ENCODE assay signal across 12 mouse cellular contexts in genomic region chr4:104597490-104598465, GRCm38 (mm10).
A peak's percentile ranks its signal among the peaks of the same experiment; 100 is the strongest.
DNase-seq lines count a peak whose midpoint lies in the region; TF ChIP-seq lines count a peak whose summit lies in the region.
"Had no signal": no experiment of that assay in that cellular context is flagged by ENCODE, and none has a peak within 500 bp of the region (broad histone marks: within the 10 kb centered on the region; RNA-seq: fewer than 3 reads in every experiment).

No protein-coding gene starts in this region.

- H3K4me3 ChIP-seq in left cerebral cortex, adult 2 months, result no peak overlapping the region
- no peak overlapping the region for H3K4me3 ChIP-seq in lung, adult 2 months (replicated peaks; ENCODE audit: extremely low read depth, low read depth, low read length)
- H3K4me3 ChIP-seq: heart, embryonic 15.5 days; stomach, embryonic 15.5 days had no signal

- DNase-seq in left cerebral cortex, adult 2 months (ENCODE audit: extremely low spot score in 1 of 2, low spot score in 2 of 2), result no peak
- DNase-seq in left cerebral cortex, postnatal 36 days (ENCODE audit: low spot score in 2 of 2), result no peak
- peak; percentile 50 for DNase-seq in brain, embryonic 14.5 days (ENCODE audit: low read depth)
- DNase-seq in lung, adult 2 months, result peak; percentile 15
- DNase-seq in lung, postnatal 4 days, result peak; percentile 12 to 34
- no peak for DNase-seq in heart, postnatal 14 days
- no peak for DNase-seq in embryo, embryonic 9.5 days (ENCODE audit: extremely low spot score)
- DNase-seq: adrenal gland, postnatal 14 days; heart, adult 11 months; thymus, postnatal 25 days had no signal

- 60% methylated on average over 6 of the region's 6 CpGs for WGBS in lung, adult 2 months

- H3K4me1 ChIP-seq in lung, adult 2 months (ENCODE audit: control insufficient read depth, insufficient read depth, low read length), result no peaks in the 10 kb centered on the region; the same call in 1 of the 2 replicates
- H3K4me1 ChIP-seq: heart, embryonic 15.5 days; stomach, embryonic 15.5 days had no signal

- peak overlapping the region; percentile 7; the same call in 1 of the 2 replicates for H3K27ac ChIP-seq in left cerebral cortex, adult 2 months
- H3K27ac ChIP-seq: heart, embryonic 15.5 days; stomach, embryonic 15.5 days had no signal

- intact Hi-C loops in left cerebral cortex, adult 2 months (cut with DNase I), result loop anchor here (2.0 kb wide), 2 partner anchors 65 to 137 kb away; no protein-coding TSS in a partner anchor
- intact Hi-C loops in left cerebral cortex, postnatal 36 days (cut with DNase I), result loop anchor here (5.0 kb wide), 1 partner anchor 60 kb away; no protein-coding TSS in a partner anchor
- intact Hi-C loops in heart, postnatal 14 days (cut with DNase I), result no loop called here

- TF ChIP-seq POLR2A in brain, embryonic 14.5 days (IDR thresholded peaks at IDR 0.05; ENCODE audit: borderline replicate concordance, extremely low read depth, insufficient read depth, insufficient read length, poor library complexity, severe bottlenecking), result no peak
- no peak for TF ChIP-seq POLR2A in lung, adult 2 months (IDR thresholded peaks at IDR 0.05; ENCODE audit: borderline replicate concordance, extremely low read depth, low read depth, low read length)

- TF ChIP-seq CTCF in left cerebral cortex, adult 2 months (IDR thresholded peaks at IDR 0.05), result no peak
- TF ChIP-seq CTCF in brain, embryonic 14.5 days (IDR thresholded peaks at IDR 0.05; ENCODE audit: borderline replicate concordance, extremely low read depth, insufficient read depth, insufficient read length), result no peak
- no peak for TF ChIP-seq CTCF in lung, adult 2 months (IDR thresholded peaks at IDR 0.05; ENCODE audit: insufficient read depth, low read length)

Comparison
In these comparisons a context has a peak if more than half of its experiments do, and no peak if none do; other contexts are left out.
1. DNase-seq: peak in brain, embryonic 14.5 days (single experiment), lung, adult 2 months (single experiment) and lung, postnatal 4 days (2 of 2); none in left cerebral cortex, adult 2 months (0 of 2), left cerebral cortex, postnatal 36 days (0 of 2), heart, postnatal 14 days (0 of 2) and embryo, embryonic 9.5 days (single experiment).